Mouse (Mus musculus) liver, postnatal 0 days (tissue): ENCODE measurements around the gene Ankrd24.

ENCODE experiments used
- CTCF ChIP-seq: sonication (generic); IDR thresholded peaks from 2 replicates; pipeline ENCODE4 v1.5.1; 2016; ENCODE audit warnings: antibody characterized with exemption, low read depth
- EP300 ChIP-seq: IDR thresholded peaks from 2 replicates; pipeline ENCODE4 v1.6.1; 2016; ENCODE audit warnings: antibody characterized with exemption, low read depth, mild to moderate bottlenecking

DNA sequence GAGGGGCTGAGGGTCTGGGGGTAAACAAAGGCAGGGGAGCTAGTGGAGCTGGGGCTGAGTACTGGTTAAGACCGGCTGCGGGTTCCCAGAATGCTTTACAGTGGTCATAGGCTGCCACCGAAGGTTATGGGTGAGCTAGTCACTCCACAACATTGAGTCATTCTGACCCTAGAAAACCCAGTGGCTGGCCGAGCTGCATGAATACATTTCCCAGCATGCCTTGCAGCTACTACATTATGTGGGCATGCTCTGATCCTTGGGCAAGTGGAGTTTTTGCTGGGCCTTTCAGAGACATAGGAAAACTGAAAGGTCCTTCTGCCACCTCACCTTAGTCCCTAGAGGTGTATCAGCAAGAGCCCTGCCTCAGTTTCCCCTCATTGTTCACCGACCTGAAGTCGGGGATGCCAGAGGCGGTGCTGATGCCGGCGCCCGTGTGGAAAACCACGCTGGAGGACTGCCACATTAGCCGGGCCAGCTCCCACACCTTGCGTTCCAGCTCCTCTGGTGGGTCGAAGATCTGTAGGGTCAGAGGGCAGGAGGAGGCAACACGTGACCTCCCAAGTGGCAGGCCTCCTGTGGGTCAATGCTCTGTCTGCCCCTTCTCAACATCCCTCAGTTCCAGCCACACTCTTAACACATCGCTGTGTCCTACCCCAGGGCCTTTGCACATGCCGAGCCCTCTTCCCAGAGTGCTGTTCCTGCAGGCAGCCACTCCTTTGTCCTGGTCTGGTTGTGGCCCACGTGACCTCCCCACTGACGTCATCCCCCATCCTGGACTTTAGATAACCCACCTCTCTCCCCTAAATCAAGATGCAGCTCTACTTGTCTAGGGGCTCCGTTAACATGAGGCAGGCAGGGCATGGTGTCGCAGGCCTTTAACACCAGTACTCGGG is 2.0 kb upstream of the Ankrd24 start:
- TF ChIP-seq CTCF (no peak), EP300 (no peak)
